Mouse (Mus musculus) intestine, embryonic 15.5 days (tissue): ENCODE measurements at regions not wholly inside any gene's neighbourhood (a gene's known extent, or its start where the extent isn't known, plus 50 kb on each side); places are given as distances from the start of the nearest gene placed in this dataset.

Source experiments
- ATAC-seq: fragments of 200-750 bp; cut with Nextera tagmentation; 2 replicates; pipeline ENCODE4 v1.8.0; 2017; ENCODE audit warnings: moderate TSS enrichment, moderate library complexity
- H3K27ac ChIP-seq: fragments of 300-500 bp; sonication (generic); 2 replicates; pipeline ENCODE4 v1.5.1; 2015; ENCODE audit warnings: mild to moderate bottlenecking, inconsistent platforms
- H3K27me3 ChIP-seq: fragments of 300-500 bp; sonication (generic); replicated peaks from 2 replicates; pipeline ENCODE4 v1.6.1; 2015; ENCODE audit warnings: inconsistent platforms
- H3K36me3 ChIP-seq: fragments of 300-500 bp; sonication (generic); 2 replicates; pipeline ENCODE4 v1.6.1; 2015; ENCODE audit warnings: inconsistent platforms
- H3K4me1 ChIP-seq: fragments of 300-500 bp; sonication (generic); replicated peaks from 2 replicates; pipeline ENCODE4 v1.6.1; 2015; ENCODE audit warnings: inconsistent platforms
- H3K4me2 ChIP-seq: fragments of 300-500 bp; sonication (generic); replicated peaks from 2 replicates; pipeline ENCODE4 v1.6.1; 2015; ENCODE audit warnings: mild to moderate bottlenecking, inconsistent platforms
- H3K4me3 ChIP-seq: fragments of 300-500 bp; sonication (generic); replicated peaks from 2 replicates; pipeline ENCODE4 v1.5.1; 2015; ENCODE audit warnings: inconsistent platforms
- H3K9ac ChIP-seq: fragments of 300-500 bp; sonication (generic); 2 replicates; pipeline ENCODE4 v1.6.1; 2015; ENCODE audit warnings: inconsistent platforms
- H3K9me3 ChIP-seq: fragments of 300-500 bp; sonication (generic); 2 replicates; pipeline ENCODE4 v1.6.1; 2016; ENCODE audit warnings: inconsistent platforms
- whole genome bisulfite sequencing: fragments of 180-500 bp; shearing (Covaris S2); methylation state at CpG from one replicate; pipeline ENCODE4 v1.1.7; 2015; 5-methylcytosine and 5-hydroxymethylcytosine counted together

DNA sequence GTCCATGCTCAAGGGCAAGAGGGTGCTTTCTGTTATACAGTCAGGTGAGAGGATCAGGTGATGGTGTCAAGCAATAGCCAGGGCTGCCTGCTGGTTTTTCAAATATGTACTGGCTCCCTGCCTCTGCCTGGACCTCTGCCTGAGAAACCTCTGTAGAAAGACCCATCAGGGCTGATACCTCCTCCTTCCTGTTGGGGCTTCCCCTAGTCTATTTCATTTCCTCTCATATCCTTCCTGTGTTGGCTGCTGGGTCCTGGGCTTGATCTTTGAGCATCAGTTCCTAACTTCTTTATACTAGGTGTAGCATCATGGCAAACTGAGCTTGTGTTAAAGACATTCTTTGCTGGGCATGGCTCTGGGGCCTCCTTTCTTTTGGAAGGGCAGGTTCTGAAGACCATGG, 89.5 kb downstream of the Tmem38b start:
- Histone ChIP-seq H3K4me3 (no peak overlapping the region), H3K9me3 (no peaks in the 10 kb centered on the region), H3K4me1 (no peaks in the 10 kb centered on the region), H3K4me2 (no peak overlapping the region), H3K27ac (no peak overlapping the region), H3K9ac (no peak overlapping the region), H3K36me3 (no peaks in the 10 kb centered on the region), H3K27me3 (no peaks in the 10 kb centered on the region)
- no peak for ATAC-seq

DNA sequence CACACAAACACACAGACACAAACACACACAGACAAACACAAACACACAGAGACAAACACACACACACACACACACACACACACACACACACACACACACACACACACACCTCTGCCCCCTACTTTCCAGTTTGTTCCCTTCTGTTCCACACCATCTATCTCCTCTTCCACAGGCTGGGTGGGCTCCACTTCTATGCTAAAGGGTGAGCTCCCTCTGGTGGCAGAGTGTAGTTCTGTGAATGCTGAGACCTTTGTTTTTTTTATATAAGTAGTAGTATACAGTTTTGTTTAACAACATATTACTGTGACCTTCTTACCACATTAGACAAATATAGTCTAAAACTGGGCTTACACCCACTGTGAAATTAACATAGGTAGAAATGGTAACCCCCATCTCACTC, 93.3 kb downstream of the Tmem38b start:
- H3K9ac ChIP-seq, result no peak overlapping the region
- no peak overlapping the region for H3K27ac ChIP-seq
- H3K4me3 ChIP-seq, result no peak overlapping the region
- no peak for ATAC-seq
- H3K9me3 ChIP-seq, result no peaks in the 10 kb centered on the region
- no peaks in the 10 kb centered on the region for H3K4me1 ChIP-seq
- no peaks in the 10 kb centered on the region for H3K27me3 ChIP-seq
- no peak overlapping the region for H3K4me2 ChIP-seq
- H3K36me3 ChIP-seq, result no peaks in the 10 kb centered on the region

DNA sequence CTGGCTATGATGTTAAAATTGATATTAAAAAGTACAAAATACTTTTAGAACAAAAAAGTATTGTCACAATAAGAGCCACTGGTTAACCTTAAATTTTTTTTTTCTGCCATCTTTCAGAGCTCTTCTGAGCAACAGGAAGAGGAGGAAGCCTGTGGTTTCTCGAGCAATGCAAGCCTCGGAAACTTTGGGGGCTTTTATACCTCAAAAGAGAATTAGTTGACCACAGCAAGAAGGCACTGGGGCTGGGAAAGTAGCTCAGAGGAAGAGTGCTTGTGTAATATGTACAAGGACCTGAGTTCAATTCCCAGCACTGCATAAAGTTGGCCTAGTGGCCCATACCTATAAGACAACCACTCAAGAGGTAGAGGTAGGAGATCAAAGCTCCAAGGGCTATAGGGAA, 94.7 kb downstream of the Tmem38b start:
- no peaks in the 10 kb centered on the region for H3K9me3 ChIP-seq
- H3K4me3 ChIP-seq, result no peak overlapping the region
- no peak for ATAC-seq
- no peaks in the 10 kb centered on the region for H3K27me3 ChIP-seq
- H3K9ac ChIP-seq, result no peak overlapping the region
- H3K4me2 ChIP-seq, result no peak overlapping the region
- H3K36me3 ChIP-seq, result no peaks in the 10 kb centered on the region
- H3K27ac ChIP-seq, result no peak overlapping the region
- 65% methylated on average over 2 of the region's 2 CpGs for WGBS
- H3K4me1 ChIP-seq, result no peaks in the 10 kb centered on the region

DNA sequence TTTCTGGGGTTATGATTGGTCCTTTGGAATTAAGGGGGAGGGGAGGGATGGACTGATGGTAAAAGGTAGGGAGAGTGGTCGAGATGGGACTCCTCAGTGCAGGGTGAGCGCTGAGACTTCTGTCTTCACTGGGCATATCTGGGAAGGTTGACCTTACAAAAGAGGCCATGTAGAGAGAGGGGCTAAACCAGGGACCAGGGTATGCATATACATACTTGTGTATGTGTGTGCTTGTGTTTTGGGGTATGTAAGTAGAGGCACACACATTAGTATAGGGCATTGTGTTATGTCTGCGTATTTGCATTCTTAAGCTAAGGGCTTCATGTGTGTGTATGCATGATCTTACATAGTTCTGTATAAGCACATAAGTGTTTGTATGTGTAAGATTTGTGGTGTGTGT, 105.2 kb downstream of the Tmem38b start:
- H3K27me3 ChIP-seq, result no peaks in the 10 kb centered on the region
- ATAC-seq, result no peak
- H3K4me1 ChIP-seq, result 0 out of 2 replicates have a peak, but pooled peaks cover 3% of the 10 kb centered on the region
- no peaks in the 10 kb centered on the region for H3K36me3 ChIP-seq
- H3K9me3 ChIP-seq, result no peaks in the 10 kb centered on the region
- H3K27ac ChIP-seq, result no peak overlapping the region
- 87% methylated on average over 3 of the region's 3 CpGs for WGBS
- no peak overlapping the region for H3K4me3 ChIP-seq
- H3K4me2 ChIP-seq, result no peak overlapping the region
- no peak overlapping the region for H3K9ac ChIP-seq

DNA sequence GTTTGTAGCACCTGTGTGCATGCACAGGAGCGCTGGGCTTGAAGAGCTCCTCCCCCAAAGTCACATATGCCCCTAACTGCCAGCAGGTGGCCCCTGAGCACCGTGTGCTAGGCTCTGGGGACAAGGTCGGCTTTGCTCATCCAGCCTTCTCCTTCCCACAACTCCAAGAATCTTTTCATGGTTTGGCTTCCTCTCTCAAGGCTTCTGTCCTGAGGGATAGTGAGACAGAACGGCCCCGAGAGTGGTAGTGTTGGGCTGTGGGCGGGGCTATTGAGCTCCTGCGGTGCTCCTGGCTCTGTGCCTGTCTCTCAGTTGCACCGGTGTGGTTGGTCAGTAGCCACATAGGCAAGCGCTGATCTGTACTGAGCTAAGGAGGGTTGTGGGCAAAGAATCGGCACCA, 105.7 kb downstream of the Tmem38b start:
- Histone ChIP-seq H3K4me2 (peak overlapping the region; percentile 56), H3K27me3 (no peaks in the 10 kb centered on the region), H3K4me3 (peak overlapping the region; percentile 22; the same call in 1 of the 2 replicates), H3K4me1 (0 out of 2 replicates have a peak, but pooled peaks cover 3% of the 10 kb centered on the region), H3K9me3 (no peaks in the 10 kb centered on the region), H3K9ac (no peak overlapping the region), H3K36me3 (no peaks in the 10 kb centered on the region), H3K27ac (no peak overlapping the region)
- WGBS, result 16% methylated on average over 10 of the region's 10 CpGs
- ATAC-seq, result peak; percentile 77

DNA sequence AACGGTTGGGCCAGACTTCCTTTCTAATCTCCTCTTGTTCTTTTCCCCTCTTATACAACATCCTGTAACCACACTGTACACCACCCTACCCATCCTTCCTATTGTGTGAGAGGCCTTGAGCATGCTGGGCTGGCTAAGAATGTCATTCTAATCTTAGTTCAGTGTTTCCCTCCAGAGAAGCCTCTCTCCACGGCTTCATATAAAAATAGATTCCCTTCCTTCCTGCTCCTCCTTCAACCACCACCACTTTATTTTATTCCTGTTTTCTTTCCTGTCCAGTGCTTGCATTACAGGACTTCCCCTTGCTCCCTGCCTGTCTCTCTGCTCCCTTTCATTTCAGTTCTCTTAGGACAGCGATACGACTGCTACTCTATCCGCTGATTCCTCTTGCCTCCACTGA, 109.5 kb downstream of the Tmem38b start:
- H3K9me3 ChIP-seq, result no peaks in the 10 kb centered on the region
- ATAC-seq, result no peak
- H3K4me1 ChIP-seq, result 0 out of 2 replicates have a peak, but pooled peaks cover 3% of the 10 kb centered on the region
- no peaks in the 10 kb centered on the region for H3K36me3 ChIP-seq
- no peak overlapping the region for H3K9ac ChIP-seq
- WGBS, result 67% methylated on average over 5 of the region's 5 CpGs
- H3K4me2 ChIP-seq, result no peak overlapping the region
- H3K4me3 ChIP-seq, result no peak overlapping the region
- no peaks in the 10 kb centered on the region for H3K27me3 ChIP-seq
- H3K27ac ChIP-seq, result no peak overlapping the region

DNA sequence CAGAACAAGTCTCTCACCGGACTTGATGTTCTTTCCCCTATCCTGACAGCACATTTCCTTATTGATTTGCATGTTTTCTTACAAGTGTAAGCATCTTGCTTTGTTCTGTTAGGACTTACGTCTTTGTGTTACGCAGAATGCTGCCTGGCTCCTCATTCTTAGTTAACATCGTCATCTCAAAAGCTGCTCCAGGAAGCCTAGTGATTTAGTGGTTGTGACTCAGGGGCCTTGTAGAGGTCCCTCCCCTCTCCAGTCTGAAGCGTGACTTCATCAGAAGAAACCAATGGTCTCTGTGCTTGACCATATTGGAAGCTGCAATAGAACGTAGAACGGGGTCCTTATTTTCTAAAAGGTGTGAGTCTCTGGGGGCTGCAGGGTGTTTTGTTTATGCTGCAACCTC, 122.9 kb downstream of the Tmem38b start:
- no peak overlapping the region for H3K27ac ChIP-seq
- H3K4me3 ChIP-seq, result no peak overlapping the region
- no peaks in the 10 kb centered on the region for H3K27me3 ChIP-seq
- H3K9me3 ChIP-seq, result no peaks in the 10 kb centered on the region
- WGBS, result 83% methylated on average over 7 of the region's 7 CpGs
- no peak for ATAC-seq
- H3K9ac ChIP-seq, result no peak overlapping the region
- H3K4me1 ChIP-seq, result no peaks in the 10 kb centered on the region
- no peaks in the 10 kb centered on the region for H3K36me3 ChIP-seq
- no peak overlapping the region for H3K4me2 ChIP-seq

DNA sequence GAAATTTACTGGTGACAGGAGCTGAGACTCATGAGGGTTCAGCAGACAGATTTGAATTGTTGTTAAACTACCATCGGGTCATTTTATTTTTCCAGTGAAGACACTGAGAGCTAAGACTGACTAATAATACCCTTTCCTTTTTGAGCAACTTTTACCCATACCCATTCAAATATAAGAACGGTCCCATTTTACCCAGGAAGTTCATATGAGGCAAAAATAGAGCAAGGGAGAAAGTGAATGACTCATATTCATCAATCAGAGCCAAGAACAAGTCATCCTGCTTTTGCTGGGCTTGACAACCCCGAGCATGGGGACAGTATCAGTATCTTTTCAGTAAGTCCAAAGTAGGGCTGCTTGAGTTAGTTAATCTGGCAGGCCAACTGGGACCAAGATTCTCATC, 123.3 kb downstream of the Tmem38b start:
- 93% methylated on average over 3 of the region's 3 CpGs for WGBS
- no peak for ATAC-seq
- Histone ChIP-seq H3K4me3 (no peak overlapping the region), H3K36me3 (no peaks in the 10 kb centered on the region), H3K4me1 (no peaks in the 10 kb centered on the region), H3K4me2 (no peak overlapping the region), H3K9ac (no peak overlapping the region), H3K27me3 (no peaks in the 10 kb centered on the region), H3K9me3 (no peaks in the 10 kb centered on the region), H3K27ac (no peak overlapping the region)

DNA sequence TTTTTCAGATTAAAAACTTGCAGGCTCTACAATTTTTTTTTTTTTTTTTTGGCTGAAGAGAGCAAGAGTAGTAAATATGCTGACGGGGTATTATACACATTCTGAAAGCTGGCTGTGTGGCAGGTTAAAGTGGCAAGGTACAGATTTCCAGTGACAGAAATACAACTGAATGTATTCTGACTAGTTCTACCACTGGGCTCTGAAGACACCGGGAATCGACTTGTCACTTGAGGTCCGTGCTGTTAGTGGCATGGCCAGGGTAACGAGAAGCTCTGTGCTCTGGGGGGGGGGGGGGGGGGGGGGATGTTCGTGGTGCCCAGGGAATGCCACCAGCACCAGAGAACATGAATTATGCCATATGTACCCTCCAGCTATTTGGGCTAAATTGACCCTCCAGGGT, 124.7 kb downstream of the Tmem38b start:
- Histone ChIP-seq H3K27me3 (no peaks in the 10 kb centered on the region), H3K9me3 (no peaks in the 10 kb centered on the region), H3K27ac (no peak overlapping the region), H3K4me3 (no peak overlapping the region), H3K9ac (no peak overlapping the region), H3K36me3 (no peaks in the 10 kb centered on the region), H3K4me1 (no peaks in the 10 kb centered on the region), H3K4me2 (no peak overlapping the region)
- ATAC-seq, result no peak
- 70% methylated on average over 5 of the region's 6 CpGs for WGBS

DNA sequence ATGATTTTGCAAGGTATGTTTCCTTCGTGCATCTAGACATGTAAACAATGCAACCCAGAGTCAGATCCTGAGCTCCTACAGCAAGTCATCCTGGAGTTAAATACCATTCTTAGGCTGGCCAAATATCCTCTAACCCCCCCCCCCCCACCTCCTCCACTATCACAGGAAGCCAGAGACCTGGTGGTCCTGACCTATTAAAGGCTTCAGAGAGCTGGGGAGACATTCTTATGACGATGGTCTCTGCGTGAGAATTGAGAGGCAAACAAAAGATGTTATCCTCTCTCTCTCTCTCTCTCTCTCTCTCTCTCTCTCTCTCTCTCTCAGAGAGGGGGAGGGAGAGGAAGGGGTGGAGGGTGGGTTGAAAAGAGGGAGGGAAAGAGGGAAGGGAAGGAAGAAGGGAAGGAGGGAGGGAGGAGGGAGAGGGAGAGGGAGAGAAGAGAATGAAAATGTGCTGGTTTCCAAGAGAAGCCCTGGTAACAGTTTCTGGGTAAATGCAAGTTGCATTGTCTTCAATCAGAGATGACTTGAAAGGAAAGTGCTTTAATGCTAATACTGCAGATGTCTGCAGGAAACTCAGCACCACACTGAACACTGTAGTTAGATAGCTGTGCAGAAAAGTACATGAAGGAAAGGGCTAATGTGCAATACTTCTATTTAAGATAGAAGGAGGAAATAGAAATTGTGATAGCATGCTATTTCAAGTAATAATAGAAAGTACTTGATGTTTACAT, 125.3 kb downstream of the Tmem38b start:
- H3K27ac ChIP-seq, result no peak overlapping the region
- WGBS, result 18% methylated on average over 3 of the region's 3 CpGs
- H3K36me3 ChIP-seq, result no peaks in the 10 kb centered on the region
- ATAC-seq, result no peak
- H3K4me3 ChIP-seq, result no peak overlapping the region
- H3K27me3 ChIP-seq, result no peaks in the 10 kb centered on the region
- no peak overlapping the region for H3K9ac ChIP-seq
- H3K4me1 ChIP-seq, result no peaks in the 10 kb centered on the region
- H3K9me3 ChIP-seq, result no peaks in the 10 kb centered on the region
- H3K4me2 ChIP-seq, result no peak overlapping the region

DNA sequence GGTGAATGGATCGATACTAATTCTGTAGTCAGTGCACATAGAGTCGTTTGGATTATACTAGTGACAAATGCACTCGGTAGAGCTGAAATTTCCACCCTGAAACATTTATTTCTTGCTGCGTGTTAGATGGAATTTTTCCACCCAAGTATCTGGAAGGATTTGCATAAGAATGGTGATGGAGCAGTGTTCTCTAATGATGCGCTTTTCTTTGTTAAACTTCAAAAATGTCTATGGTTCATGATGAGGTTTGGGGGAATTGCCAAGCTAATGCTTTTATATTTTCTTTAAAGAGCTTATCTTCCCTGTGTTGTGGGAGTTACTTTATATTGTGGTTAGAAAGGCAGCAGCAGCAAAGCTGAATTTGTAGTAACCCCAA, 125.9 kb downstream of the Tmem38b start:
- Histone ChIP-seq H3K4me3 (no peak overlapping the region), H3K4me1 (no peaks in the 10 kb centered on the region), H3K9ac (no peak overlapping the region), H3K9me3 (no peaks in the 10 kb centered on the region), H3K4me2 (no peak overlapping the region), H3K27me3 (no peaks in the 10 kb centered on the region), H3K27ac (no peak overlapping the region), H3K36me3 (no peaks in the 10 kb centered on the region)
- ATAC-seq, result no peak
- WGBS, result 73% methylated on average over 5 of the region's 5 CpGs

DNA sequence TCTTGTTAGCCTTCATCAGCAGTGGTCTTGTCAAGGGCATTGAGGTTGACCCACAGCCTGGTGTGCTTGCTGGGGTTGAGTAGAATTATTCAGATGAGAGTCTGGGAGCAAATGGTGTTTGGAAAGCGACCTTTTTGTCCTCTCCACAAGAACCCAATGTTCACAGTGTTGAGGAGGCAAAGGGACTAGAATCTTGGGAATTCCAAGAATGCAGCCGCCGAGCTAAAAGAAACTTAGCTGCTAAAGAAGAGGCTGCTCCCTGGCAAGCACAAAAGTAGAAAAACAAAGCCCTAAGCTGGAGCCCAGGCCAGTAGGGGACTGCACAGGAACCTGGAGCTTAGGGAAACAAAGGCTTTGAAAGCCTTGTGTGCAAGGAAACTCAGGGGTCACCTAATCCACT, 126.4 kb downstream of the Tmem38b start:
- no peaks in the 10 kb centered on the region for H3K9me3 ChIP-seq
- no peaks in the 10 kb centered on the region for H3K4me1 ChIP-seq
- 18% methylated on average over 3 of the region's 3 CpGs for WGBS
- no peak overlapping the region for H3K4me2 ChIP-seq
- no peaks in the 10 kb centered on the region for H3K36me3 ChIP-seq
- no peak overlapping the region for H3K4me3 ChIP-seq
- H3K9ac ChIP-seq, result no peak overlapping the region
- no peak overlapping the region for H3K27ac ChIP-seq
- no peaks in the 10 kb centered on the region for H3K27me3 ChIP-seq
- no peak for ATAC-seq

DNA sequence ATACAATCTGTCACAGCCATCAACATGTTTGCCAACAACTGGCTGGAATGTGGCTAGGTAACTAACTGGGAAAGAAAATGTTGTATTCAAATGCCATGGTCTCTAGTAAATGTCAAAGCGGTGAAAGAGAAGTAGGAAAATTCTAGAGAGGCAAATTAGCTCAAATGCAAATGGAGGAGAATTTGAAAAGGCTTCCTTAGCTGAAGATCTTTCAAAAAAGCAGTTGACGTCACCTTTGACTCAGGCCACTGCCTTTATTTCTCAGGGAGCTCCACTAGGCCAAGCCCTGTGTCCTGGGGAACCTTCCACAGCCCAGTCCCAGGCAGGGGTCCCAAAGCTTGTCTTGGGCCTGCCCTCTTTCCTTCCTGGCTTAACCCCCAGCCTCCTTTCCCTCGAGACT, 136.6 kb downstream of the Tmem38b start:
- Histone ChIP-seq H3K9me3 (no peaks in the 10 kb centered on the region), H3K9ac (no peak overlapping the region), H3K27ac (no peak overlapping the region), H3K36me3 (no peaks in the 10 kb centered on the region), H3K4me1 (no peaks in the 10 kb centered on the region), H3K4me2 (no peak overlapping the region), H3K4me3 (no peak overlapping the region), H3K27me3 (no peaks in the 10 kb centered on the region)
- no peak for ATAC-seq
- whole genome bisulfite sequencing, result 67% methylated on average over 3 of the region's 3 CpGs
